Mouse (Mus musculus): Measurements from ENCODE around the gene Cotl1. TPM values are rescaled to one million over a fixed set of nuclear protein-coding genes. Genes with fewer than 3 reads are reported as not detected.

Gene Cotl1
- polyA plus RNA-seq, 1 experiment from 2014 or later: 167 TPM

GRCm38 (mm10) chr8:119791804-119792704, 48.3 kb downstream of the Cotl1 start:
- Histone ChIP-seq H3K9ac (no peak overlapping the region), H3K36me3 (no peaks in the 10 kb centered on the region), H3K27ac (peak overlapping the region; percentile 63), H3K4me1 (replicated peaks) (peaks cover 25% of the 10 kb centered on the region), H3K4me3 (replicated peaks) (no peak overlapping the region), H3K4me2 (replicated peaks) (no peak overlapping the region), H3K9me3 (no peaks in the 10 kb centered on the region), H3K27me3 (replicated peaks) (no peaks in the 10 kb centered on the region)
- ATAC-seq: peak; percentile 44
- 30% methylated on average over 16 of the region's 16 CpGs for WGBS

DNA sequence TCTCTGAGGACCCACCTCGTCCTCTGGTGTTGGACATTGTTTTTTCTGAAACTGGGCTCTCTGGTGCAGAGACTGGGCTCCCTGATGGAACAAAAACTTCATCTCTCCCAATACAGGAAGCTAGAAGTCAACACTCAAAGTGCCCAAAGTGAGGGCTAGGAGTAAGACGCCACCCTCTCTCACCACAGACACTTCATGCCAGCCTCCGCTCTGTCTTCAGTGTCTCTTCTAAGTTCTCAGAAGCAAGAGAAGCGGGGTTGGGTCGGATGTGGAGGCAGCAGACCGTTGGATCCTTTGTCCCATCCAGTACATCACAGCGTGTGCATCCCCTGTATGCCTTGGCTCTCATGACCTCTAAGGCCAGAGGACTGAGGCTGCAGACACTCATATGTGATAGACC, 50.8 kb downstream of the Cotl1 start:
- Histone ChIP-seq H3K4me2 (replicated peaks) (no peak overlapping the region), H3K36me3 (no peaks in the 10 kb centered on the region), H3K27me3 (replicated peaks) (no peaks in the 10 kb centered on the region), H3K4me3 (replicated peaks) (no peak overlapping the region), H3K4me1 (replicated peaks) (peaks cover 25% of the 10 kb centered on the region), H3K9me3 (no peaks in the 10 kb centered on the region), H3K27ac (no peak overlapping the region), H3K9ac (no peak overlapping the region)
- 85% methylated on average over 7 of the region's 7 CpGs for WGBS
- no peak for ATAC-seq

- Histone ChIP-seq H3K9ac (no peak overlapping the region), H3K4me1 (replicated peaks) (peaks cover 27% of the 10 kb centered on the region), H3K4me2 (replicated peaks) (no peak overlapping the region), H3K4me3 (replicated peaks) (no peak overlapping the region), H3K27ac (no peak overlapping the region), H3K27me3 (replicated peaks) (no peaks in the 10 kb centered on the region), H3K36me3 (no peaks in the 10 kb centered on the region), H3K9me3 (no peaks in the 10 kb centered on the region)
- 75% methylated on average over 8 of the region's 9 CpGs for WGBS
- no peak for ATAC-seq
These were observed 51.5 kb downstream of the Cotl1 start for GRCm38 (mm10) chr8:119788607-119789381.

DNA sequence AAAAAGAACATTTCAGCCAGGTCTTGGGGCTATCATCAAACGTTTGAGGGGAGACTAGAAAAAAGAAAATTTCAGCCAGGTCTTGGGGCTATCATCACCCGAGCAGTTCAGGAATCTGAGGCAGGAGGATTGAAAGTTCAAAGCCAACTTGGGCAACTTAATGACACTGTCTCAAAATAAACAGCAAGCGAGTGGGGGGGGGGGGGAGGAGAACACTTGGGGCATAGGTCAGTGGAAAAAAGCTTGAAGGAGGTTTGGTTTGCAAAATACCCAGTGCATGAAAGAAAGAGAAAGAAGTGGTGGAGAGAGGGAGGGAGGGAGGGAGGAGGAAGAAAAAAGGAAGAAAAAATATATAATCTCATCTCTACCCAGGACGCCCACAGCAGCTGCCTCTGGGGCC, 53.0 kb downstream of the Cotl1 start:
- 36% methylated on average over 4 of the region's 4 CpGs for WGBS
- Histone ChIP-seq H3K4me1 (replicated peaks) (peaks cover 27% of the 10 kb centered on the region), H3K9me3 (no peaks in the 10 kb centered on the region), H3K27me3 (replicated peaks) (no peaks in the 10 kb centered on the region), H3K36me3 (no peaks in the 10 kb centered on the region), H3K4me2 (replicated peaks) (no peak overlapping the region), H3K27ac (no peak overlapping the region), H3K9ac (no peak overlapping the region), H3K4me3 (replicated peaks) (no peak overlapping the region)
- ATAC-seq: no peak

GRCm38 (mm10) chr8:119786871-119787270, 53.5 kb downstream of the Cotl1 start:
- no peak for ATAC-seq
- Histone ChIP-seq H3K27ac (no peak overlapping the region), H3K4me2 (replicated peaks) (no peak overlapping the region), H3K4me3 (replicated peaks) (no peak overlapping the region), H3K9me3 (no peaks in the 10 kb centered on the region), H3K9ac (no peak overlapping the region), H3K36me3 (no peaks in the 10 kb centered on the region), H3K27me3 (replicated peaks) (no peaks in the 10 kb centered on the region), H3K4me1 (replicated peaks) (peaks cover 24% of the 10 kb centered on the region)
- WGBS: 88% methylated on average over 3 of the region's 3 CpGs

DNA sequence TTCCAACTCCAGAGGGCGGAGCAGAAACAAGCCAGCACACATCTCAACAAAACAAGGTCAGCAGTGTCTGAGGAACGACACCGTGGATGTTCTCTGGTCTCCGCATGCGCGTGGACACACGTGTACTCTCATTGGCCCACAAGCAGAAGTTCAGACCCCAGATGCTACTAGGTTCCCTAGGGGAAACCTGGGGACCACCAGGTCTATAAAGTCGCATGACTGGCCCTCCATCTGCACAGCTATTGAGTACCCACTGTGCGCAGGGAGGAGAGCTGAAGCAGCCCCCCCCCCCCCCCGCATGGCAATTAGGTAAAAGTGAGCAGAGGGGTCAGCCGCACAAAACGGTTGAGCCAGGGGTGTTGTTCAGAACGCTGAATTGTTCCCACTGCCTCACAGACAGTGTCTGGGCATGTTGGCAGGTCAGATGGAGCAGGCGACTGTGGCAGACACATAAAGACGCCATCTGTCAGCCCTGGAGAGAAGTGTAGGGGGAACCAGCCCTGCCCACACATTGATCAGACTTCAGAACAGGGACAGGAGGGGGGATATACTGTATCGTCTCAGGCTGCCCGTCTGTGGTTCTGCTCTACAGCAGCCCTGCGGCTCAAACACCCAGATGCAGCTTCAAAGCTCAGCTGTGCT, 54.5 kb downstream of the Cotl1 start:
- WGBS: 59% methylated on average over 18 of the region's 18 CpGs
- no peak overlapping the region for H3K4me3 ChIP-seq (replicated peaks)
- H3K4me2 ChIP-seq (replicated peaks): no peak overlapping the region
- H3K9me3 ChIP-seq: no peaks in the 10 kb centered on the region
- H3K9ac ChIP-seq: no peak overlapping the region
- H3K4me1 ChIP-seq (replicated peaks): peaks cover 15% of the 10 kb centered on the region
- H3K27me3 ChIP-seq (replicated peaks): no peaks in the 10 kb centered on the region
- H3K27ac ChIP-seq: no peak overlapping the region
- no peaks in the 10 kb centered on the region for H3K36me3 ChIP-seq
- ATAC-seq: no peak

DNA sequence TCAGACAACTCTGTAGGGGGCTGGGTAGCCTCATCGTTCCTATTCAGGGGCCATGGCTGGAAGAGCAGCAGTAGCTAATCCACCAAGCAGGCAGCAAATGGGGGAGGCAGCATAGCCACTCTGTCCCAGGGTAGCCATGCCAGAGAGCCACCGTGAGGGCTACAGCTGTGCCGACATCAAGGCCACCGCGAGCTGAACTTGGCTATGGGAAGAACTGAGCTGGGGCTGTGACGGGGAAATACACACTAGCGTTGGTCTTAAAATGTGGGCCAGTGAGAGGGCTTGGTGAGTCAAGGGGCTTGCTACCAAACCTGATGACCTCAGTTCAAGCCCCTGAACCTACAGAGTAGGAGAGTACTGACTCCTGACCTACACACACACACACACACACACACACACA, 55.7 kb downstream of the Cotl1 start:
- Histone ChIP-seq H3K9me3 (no peaks in the 10 kb centered on the region), H3K4me2 (replicated peaks) (no peak overlapping the region), H3K36me3 (no peaks in the 10 kb centered on the region), H3K4me3 (replicated peaks) (no peak overlapping the region), H3K27ac (no peak overlapping the region), H3K9ac (no peak overlapping the region), H3K4me1 (replicated peaks) (peaks cover 13% of the 10 kb centered on the region), H3K27me3 (replicated peaks) (no peaks in the 10 kb centered on the region)
- WGBS: 81% methylated on average over 7 of the region's 7 CpGs
- no peak for ATAC-seq

DNA sequence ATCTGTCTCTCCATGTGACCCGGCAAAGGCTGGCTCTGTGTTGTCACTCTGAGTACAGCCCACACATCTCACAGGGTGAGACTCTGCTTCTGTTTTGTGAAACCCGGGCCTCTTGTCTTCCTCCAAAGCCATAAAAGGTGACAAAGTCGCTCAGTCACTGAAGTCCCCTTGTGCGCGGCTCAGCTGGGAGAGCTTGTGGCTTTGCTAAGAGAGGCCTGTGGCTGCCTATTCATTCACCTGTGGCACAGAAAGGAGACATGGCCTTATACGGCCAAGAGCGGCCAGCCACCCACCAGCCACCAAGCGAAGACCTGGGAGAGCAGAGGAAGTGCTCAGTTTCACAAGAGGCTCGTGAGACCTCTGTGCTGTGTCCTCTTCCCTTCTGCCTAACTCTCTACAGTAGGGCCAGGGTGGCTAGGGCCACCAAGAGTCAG, 56.2 kb downstream of the Cotl1 start:
- H3K27me3 ChIP-seq (replicated peaks): no peaks in the 10 kb centered on the region
- H3K4me2 ChIP-seq (replicated peaks): no peak overlapping the region
- H3K4me3 ChIP-seq (replicated peaks): no peak overlapping the region
- no peaks in the 10 kb centered on the region for H3K36me3 ChIP-seq
- no peak overlapping the region; the same call in 1 of the 2 replicates for H3K9ac ChIP-seq
- WGBS: 49% methylated on average over 9 of the region's 9 CpGs
- ATAC-seq: no peak
- peaks cover 12% of the 10 kb centered on the region for H3K4me1 ChIP-seq (replicated peaks)
- no peak overlapping the region for H3K27ac ChIP-seq
- H3K9me3 ChIP-seq: no peaks in the 10 kb centered on the region

GRCm38 (mm10) chr8:119783579-119783978, 56.8 kb downstream of the Cotl1 start:
- no peak overlapping the region for H3K27ac ChIP-seq
- no peaks in the 10 kb centered on the region for H3K36me3 ChIP-seq
- no peak for ATAC-seq
- WGBS: 81% methylated on average over 6 of the region's 6 CpGs
- H3K4me3 ChIP-seq (replicated peaks): no peak overlapping the region
- H3K27me3 ChIP-seq (replicated peaks): no peaks in the 10 kb centered on the region
- H3K4me2 ChIP-seq (replicated peaks): no peak overlapping the region
- no peaks in the 10 kb centered on the region for H3K9me3 ChIP-seq
- H3K9ac ChIP-seq: no peak overlapping the region
- peaks cover 11% of the 10 kb centered on the region for H3K4me1 ChIP-seq (replicated peaks)

GRCm38 (mm10) chr8:119782715-119783114, 57.6 kb downstream of the Cotl1 start:
- H3K27ac ChIP-seq: no peak overlapping the region
- H3K4me1 ChIP-seq (replicated peaks): peaks cover 12% of the 10 kb centered on the region
- H3K9me3 ChIP-seq: no peaks in the 10 kb centered on the region
- H3K27me3 ChIP-seq (replicated peaks): no peaks in the 10 kb centered on the region
- H3K9ac ChIP-seq: no peak overlapping the region
- 6% methylated on average over 5 of the region's 5 CpGs for WGBS
- no peak for ATAC-seq
- H3K4me3 ChIP-seq (replicated peaks): no peak overlapping the region
- no peak overlapping the region for H3K4me2 ChIP-seq (replicated peaks)
- H3K36me3 ChIP-seq: no peaks in the 10 kb centered on the region

- Histone ChIP-seq H3K36me3 (no peaks in the 10 kb centered on the region), H3K9ac (no peak overlapping the region), H3K4me2 (replicated peaks) (no peak overlapping the region), H3K4me3 (replicated peaks) (no peak overlapping the region), H3K4me1 (replicated peaks) (peaks cover 19% of the 10 kb centered on the region), H3K27ac (no peak overlapping the region), H3K27me3 (replicated peaks) (no peaks in the 10 kb centered on the region), H3K9me3 (no peaks in the 10 kb centered on the region)
- WGBS: 42% methylated on average over 4 of the region's 4 CpGs
- peak; percentile 11; the same call in 1 of the 2 replicates for ATAC-seq
These were observed 59.1 kb downstream of the Cotl1 start for GRCm38 (mm10) chr8:119781086-119781840.

Data from intestine, embryonic 15.5 days (tissue).